Mouse (Mus musculus) lung, adult 2 months (tissue): ENCODE measurements around the gene Ptpn4.

Experiments
- CTCF ChIP-seq: fragments of 200-500 bp; IDR thresholded peaks from 2 replicates; pipeline ENCODE4 v1.5.1; 2011; ENCODE audit warnings: mild to moderate bottlenecking, low read length, control low read depth; ENCODE audit not compliant: insufficient read depth
- POLR2A ChIP-seq: fragments of 200-500 bp; IDR thresholded peaks from 2 replicates; pipeline ENCODE4 v1.6.1; 2011; ENCODE audit warnings: low read depth, mild to moderate bottlenecking, control low read depth, low read length, borderline replicate concordance; ENCODE audit errors: extremely low read depth

DNA sequence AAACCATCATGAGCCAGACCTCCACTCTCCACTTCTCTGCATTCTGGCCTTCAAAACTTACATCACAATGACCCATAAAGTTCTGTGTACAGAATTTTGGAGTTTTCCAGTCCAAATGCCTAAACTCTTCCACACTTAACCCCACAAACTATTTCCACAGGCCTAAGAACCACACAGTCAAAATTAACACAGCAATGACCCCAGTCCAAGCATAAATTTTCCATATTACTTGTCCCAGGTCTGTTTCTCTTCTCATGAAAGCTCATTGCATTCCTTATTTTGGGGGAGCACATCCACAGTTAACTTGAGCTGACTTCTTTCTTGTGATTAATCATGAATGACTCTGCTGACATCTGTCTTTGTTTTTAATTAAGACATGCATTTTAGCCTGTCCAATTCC, 101.7 kb downstream of the Ptpn4 start:
- TF ChIP-seq CTCF, result no peak
- TF ChIP-seq POLR2A, result no peak
